Mouse (Mus musculus) kidney, embryonic 15.5 days (tissue): ENCODE results near the gene Rbfox1. TPM values are rescaled to one million over a fixed set of nuclear protein-coding genes. Genes with fewer than 3 reads are reported as not detected.

Experiments used
- ATAC-seq: fragments of 200-750 bp; cut with Nextera tagmentation; replicated peaks from 2 replicates; pipeline ENCODE4 v1.8.0; 2017; ENCODE audit warnings: moderate TSS enrichment; ENCODE audit not compliant: low FRiP score
- H3K27ac ChIP-seq: fragments of 300-500 bp; sonication (generic); 2 replicates; pipeline ENCODE4 v1.5.1; 2015; ENCODE audit warnings: mild to moderate bottlenecking, inconsistent platforms
- H3K27me3 ChIP-seq: fragments of 300-500 bp; sonication (generic); 2 replicates; pipeline ENCODE4 v1.6.1; 2015; ENCODE audit warnings: inconsistent platforms
- H3K36me3 ChIP-seq: fragments of 300-500 bp; sonication (generic); 2 replicates; pipeline ENCODE4 v1.6.1; 2015; ENCODE audit warnings: inconsistent platforms
- H3K4me1 ChIP-seq: fragments of 300-500 bp; sonication (generic); 2 replicates; pipeline ENCODE4 v1.6.1; 2015; ENCODE audit warnings: inconsistent platforms
- H3K4me2 ChIP-seq: fragments of 300-500 bp; sonication (generic); 2 replicates; pipeline ENCODE4 v1.6.1; 2015; ENCODE audit warnings: moderate library complexity, mild to moderate bottlenecking, inconsistent platforms
- H3K4me3 ChIP-seq: fragments of 300-500 bp; sonication (generic); replicated peaks from 2 replicates; pipeline ENCODE4 v1.5.1; 2015; ENCODE audit warnings: mild to moderate bottlenecking, inconsistent platforms
- H3K9ac ChIP-seq: fragments of 300-500 bp; sonication (generic); 2 replicates; pipeline ENCODE4 v1.6.1; 2015; ENCODE audit warnings: mild to moderate bottlenecking, inconsistent platforms
- H3K9me3 ChIP-seq: fragments of 300-500 bp; sonication (generic); replicated peaks from 2 replicates; pipeline ENCODE4 v1.6.1; 2016; ENCODE audit warnings: inconsistent platforms
- WGBS: fragments of 180-500 bp; shearing (Covaris S2); methylation state at CpG from one replicate; pipeline ENCODE4 v1.1.7; 2015; ENCODE audit warnings: mixed read lengths; 5-methylcytosine and 5-hydroxymethylcytosine counted together
- polyA plus RNA-seq: library from polyadenylated mRNA; unstranded; fragments of >200 nt; fragmentation: Nextera tagmentation; extraction: Ambion mirVana; gene quantifications from 2 replicates; pipeline ENCODE4 v1.2.1, GENCODE M21; 2015

The Rbfox1 gene
- polyA plus RNA-seq, 1 experiment from 2014 or later = 6.7 TPM

DNA sequence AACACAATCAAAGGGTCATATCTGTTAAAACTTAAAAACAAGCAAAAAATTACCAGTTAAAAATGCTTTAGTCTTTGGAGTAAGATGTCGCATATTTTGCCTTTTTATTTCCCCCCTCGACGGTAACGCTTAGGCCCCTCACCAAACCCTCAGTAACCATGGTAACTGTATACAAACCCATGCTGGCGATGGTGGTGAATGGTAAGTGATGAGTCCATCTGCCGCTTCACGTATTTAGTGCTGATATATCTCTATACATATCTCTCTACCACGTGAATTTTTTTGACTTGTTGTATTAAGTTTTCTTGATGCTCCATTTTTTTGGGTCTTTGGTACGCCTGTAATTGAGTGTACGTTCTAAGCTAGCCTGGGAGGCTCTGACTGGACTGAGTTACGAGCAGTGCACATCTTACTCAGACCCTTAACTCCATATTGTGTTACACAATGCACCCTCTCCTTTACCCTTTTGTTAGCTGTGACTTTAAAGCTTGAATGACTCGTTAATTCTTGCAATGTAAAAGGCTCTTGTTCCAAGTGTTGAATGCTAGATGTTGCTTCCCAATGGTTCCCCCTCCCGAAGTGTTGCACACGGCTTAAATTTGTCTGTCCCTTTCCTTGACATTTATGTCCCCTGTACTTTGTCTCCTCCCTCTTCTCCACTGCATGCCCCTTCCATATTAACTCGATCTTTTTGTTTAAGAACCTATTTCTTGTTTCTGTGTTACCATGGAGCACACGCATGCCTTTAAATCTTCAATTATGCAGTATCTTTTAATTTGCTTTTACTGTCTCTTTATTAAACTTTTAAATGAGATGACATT is 1408.0 kb downstream of the Rbfox1 start:
- Histone ChIP-seq H3K27ac (no peak overlapping the region), H3K4me3 (no peak overlapping the region), H3K9me3 (no peaks in the 10 kb centered on the region), H3K27me3 (no peaks in the 10 kb centered on the region), H3K4me1 (no peaks in the 10 kb centered on the region), H3K4me2 (no peak overlapping the region), H3K9ac (no peak overlapping the region), H3K36me3 (no peaks in the 10 kb centered on the region)
- ATAC-seq = no peak
- 75% methylated on average over 16 of the region's 16 CpGs for WGBS

DNA sequence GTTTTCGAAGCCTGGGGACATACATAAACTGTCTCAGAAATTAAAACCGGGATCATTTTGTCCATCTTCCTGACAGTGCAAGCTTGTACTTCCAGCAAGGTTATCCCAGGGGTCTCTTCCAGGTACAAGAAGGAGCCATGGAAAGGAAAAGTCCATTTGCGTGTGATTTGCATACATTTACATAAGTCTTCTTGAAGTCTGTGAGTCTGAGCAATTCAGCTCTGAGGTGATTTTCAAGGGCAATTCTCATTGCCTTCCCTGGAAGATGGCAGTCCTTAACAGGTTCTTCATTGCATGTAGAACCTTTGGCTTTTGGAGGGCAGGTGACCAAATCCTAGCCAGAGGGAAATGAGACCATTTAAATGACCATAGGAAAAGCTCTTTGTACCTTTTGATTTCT is 1417.3 kb downstream of the Rbfox1 start:
- H3K36me3 ChIP-seq = no peaks in the 10 kb centered on the region
- H3K9ac ChIP-seq = no peak overlapping the region
- H3K4me1 ChIP-seq = no peaks in the 10 kb centered on the region
- no peaks in the 10 kb centered on the region for H3K27me3 ChIP-seq
- H3K4me3 ChIP-seq = no peak overlapping the region
- no peak overlapping the region for H3K4me2 ChIP-seq
- no peak for ATAC-seq
- H3K9me3 ChIP-seq = no peaks in the 10 kb centered on the region
- H3K27ac ChIP-seq = no peak overlapping the region
- 69% methylated on average over 3 of the region's 3 CpGs for WGBS

DNA sequence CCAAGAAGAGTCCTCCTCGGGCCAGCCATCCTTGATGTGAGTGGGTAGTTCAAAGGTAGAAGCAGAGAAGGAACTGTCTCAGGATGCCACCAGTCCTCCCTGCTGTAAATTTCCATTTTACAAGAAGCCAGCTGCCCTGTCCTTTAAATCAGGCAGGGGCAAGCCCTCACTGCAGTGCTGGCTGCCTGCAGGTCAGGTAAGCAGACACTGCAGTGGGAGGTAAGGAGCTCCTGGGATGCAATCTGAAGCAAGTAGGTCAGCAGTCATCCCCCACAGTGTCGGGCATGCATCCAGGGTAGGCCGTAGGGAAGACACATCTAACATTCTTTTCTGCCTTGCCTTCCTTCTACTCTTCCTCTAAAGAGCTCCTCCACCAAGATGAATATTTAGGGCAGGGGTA is 1444.0 kb downstream of the Rbfox1 start:
- no peak overlapping the region for H3K4me3 ChIP-seq
- 38% methylated on average over 3 of the region's 3 CpGs for WGBS
- H3K9me3 ChIP-seq = no peaks in the 10 kb centered on the region
- H3K27me3 ChIP-seq = no peaks in the 10 kb centered on the region
- H3K9ac ChIP-seq = no peak overlapping the region
- H3K4me2 ChIP-seq = no peak overlapping the region
- H3K36me3 ChIP-seq = no peaks in the 10 kb centered on the region
- H3K27ac ChIP-seq = no peak overlapping the region
- no peaks in the 10 kb centered on the region for H3K4me1 ChIP-seq
- 0 out of 2 replicates have a peak, but pooled peaks have one; percentile 58 for ATAC-seq

DNA sequence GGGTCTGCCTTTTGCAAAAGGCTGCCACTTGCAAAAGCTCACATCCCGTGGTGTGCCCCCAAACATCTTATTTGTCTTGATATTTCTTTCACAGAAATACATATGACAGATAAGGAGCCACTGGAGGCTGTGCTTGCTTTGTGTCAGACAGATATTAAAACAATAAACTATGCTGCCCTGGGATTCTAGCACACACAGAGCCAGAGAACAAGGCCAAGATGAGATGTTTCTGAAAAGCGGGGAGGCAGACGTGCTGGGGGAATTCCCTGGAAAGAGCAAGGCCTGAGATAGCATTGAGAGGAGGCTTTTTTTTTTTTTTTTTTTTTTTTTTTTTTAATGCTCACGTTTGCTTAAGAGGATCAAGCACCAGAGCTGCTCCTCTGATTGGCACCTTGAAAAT is 1456.0 kb downstream of the Rbfox1 start:
- no peak overlapping the region for H3K9ac ChIP-seq
- no peaks in the 10 kb centered on the region for H3K4me1 ChIP-seq
- ATAC-seq = no peak
- H3K4me2 ChIP-seq = no peak overlapping the region
- H3K27ac ChIP-seq = no peak overlapping the region
- 53% methylated on average over 4 of the region's 4 CpGs for whole genome bisulfite sequencing
- no peaks in the 10 kb centered on the region for H3K9me3 ChIP-seq
- no peak overlapping the region for H3K4me3 ChIP-seq
- no peaks in the 10 kb centered on the region for H3K27me3 ChIP-seq
- H3K36me3 ChIP-seq = no peaks in the 10 kb centered on the region

DNA sequence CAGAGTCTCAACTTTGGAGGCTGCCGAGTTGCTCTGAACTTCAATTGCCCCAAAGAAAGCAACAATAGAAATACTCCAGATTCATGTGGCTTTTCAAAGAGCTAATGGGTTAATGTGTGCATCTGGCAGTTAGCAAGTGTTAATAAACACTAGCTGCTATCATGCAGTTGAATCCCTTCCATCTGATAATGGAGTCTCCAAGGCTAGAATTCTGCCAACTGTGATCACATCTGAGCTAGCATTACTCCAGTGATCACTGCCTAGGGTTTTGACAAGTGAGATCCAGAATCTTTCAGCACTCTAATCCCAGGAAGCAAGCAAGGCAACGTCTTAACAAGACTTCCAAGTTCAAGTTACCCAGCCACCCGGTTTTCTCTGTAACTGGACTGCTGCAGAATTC is 1460.1 kb downstream of the Rbfox1 start:
- WGBS = 66% methylated on average over 3 of the region's 3 CpGs
- no peak overlapping the region for H3K9ac ChIP-seq
- H3K4me3 ChIP-seq = no peak overlapping the region
- H3K4me1 ChIP-seq = no peaks in the 10 kb centered on the region
- no peak overlapping the region for H3K27ac ChIP-seq
- no peaks in the 10 kb centered on the region for H3K9me3 ChIP-seq
- ATAC-seq = no peak
- no peaks in the 10 kb centered on the region for H3K36me3 ChIP-seq
- no peak overlapping the region for H3K4me2 ChIP-seq
- H3K27me3 ChIP-seq = no peaks in the 10 kb centered on the region

DNA sequence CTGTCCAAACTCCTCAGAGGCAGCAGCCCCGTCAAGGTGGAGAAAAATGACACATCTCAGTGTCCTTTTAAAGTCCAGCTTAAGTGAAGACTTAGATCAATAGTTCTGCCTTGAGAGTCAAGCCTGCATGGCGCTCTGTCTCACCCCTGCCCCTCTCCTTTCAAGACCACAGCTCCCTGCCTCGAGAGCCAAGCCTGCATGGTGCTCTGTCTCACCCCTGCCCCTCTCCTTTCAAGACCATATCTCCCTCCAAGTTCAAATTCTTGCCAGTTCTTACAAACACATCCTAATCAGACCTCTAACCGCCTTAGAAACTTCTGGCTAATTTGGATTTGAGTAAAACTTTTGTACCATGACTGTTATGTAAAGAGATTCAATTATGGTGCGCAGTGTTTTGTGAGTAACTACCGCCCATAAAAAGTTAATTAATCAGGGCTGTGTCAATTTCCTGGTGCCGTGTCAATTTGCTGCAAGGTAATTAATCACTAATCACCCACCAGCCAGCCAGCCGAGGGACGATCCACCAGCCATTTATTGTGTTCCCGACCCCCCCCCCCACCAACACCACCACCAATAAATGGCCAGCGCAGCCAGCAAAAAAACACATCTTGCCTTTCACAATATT is 1461.0 kb downstream of the Rbfox1 start:
- H3K9me3 ChIP-seq = no peaks in the 10 kb centered on the region
- H3K4me3 ChIP-seq = no peak overlapping the region
- ATAC-seq = no peak
- WGBS = 31% methylated on average over 11 of the region's 11 CpGs
- no peak overlapping the region for H3K9ac ChIP-seq
- H3K27me3 ChIP-seq = no peaks in the 10 kb centered on the region
- no peaks in the 10 kb centered on the region for H3K4me1 ChIP-seq
- no peaks in the 10 kb centered on the region for H3K36me3 ChIP-seq
- H3K4me2 ChIP-seq = no peak overlapping the region
- H3K27ac ChIP-seq = no peak overlapping the region

DNA sequence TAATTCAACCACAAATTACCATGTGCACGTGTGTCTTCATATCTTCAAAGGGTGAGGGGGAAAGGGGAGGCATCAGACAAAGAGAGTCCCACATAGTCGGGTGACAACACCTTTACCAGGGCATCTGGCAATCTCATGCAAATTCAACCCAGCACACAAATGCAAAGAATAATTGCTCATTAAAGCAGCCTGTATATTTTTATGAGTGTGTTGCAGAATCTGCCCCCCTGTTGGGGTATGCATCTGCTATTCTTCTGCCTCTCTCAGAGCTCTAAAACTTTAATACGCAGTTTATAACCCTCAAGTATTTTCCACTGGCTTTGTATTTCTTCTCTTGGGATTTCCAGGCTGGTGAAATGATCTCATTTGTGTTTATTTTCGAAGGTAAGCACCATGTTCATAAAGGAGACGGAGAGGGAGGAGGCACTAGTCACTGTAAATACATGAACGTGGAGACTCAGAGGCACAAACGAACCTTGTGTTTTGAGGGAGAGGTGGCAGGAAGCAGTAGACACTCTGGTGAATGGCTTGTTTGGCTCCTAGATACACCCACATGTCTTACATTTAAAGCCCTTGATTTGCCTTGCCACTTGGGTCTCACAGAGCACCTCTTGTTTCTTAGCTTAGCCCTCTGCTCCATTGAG is 1462.5 kb downstream of the Rbfox1 start:
- Histone ChIP-seq H3K9me3 (no peaks in the 10 kb centered on the region), H3K4me2 (no peak overlapping the region), H3K27ac (no peak overlapping the region), H3K27me3 (no peaks in the 10 kb centered on the region), H3K4me1 (peaks cover under 1% of the 10 kb centered on the region; the same call in 1 of the 2 replicates), H3K9ac (no peak overlapping the region), H3K4me3 (no peak overlapping the region), H3K36me3 (no peaks in the 10 kb centered on the region)
- WGBS = 71% methylated on average over 7 of the region's 7 CpGs
- ATAC-seq = no peak

DNA sequence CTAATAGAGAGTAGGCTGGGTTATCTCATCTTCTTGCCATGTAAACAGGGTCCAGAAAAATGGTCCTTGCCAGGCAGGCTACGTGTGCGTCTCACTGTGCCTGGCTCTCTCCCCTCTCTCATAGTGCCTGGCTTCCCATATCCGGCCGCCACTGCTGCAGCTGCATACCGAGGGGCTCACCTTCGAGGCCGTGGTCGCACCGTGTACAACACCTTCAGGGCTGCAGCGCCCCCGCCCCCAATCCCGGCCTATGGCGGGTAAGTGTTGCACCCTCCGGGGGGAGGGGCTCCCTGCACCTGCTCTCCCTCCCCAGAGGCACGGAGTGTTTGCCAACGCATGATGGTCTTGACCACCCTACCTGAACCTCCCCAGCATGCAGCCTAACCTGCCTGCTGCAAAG is 1467.7 kb downstream of the Rbfox1 start:
- Histone ChIP-seq H3K4me2 (0 out of 2 replicates have a peak overlapping the region, but pooled peaks have one; percentile 17), H3K4me1 (peaks cover 4% of the 10 kb centered on the region; the same call in 1 of the 2 replicates), H3K4me3 (no peak overlapping the region), H3K27me3 (no peaks in the 10 kb centered on the region), H3K27ac (no peak overlapping the region), H3K9me3 (no peaks in the 10 kb centered on the region), H3K36me3 (no peaks in the 10 kb centered on the region), H3K9ac (no peak overlapping the region)
- 55% methylated on average over 16 of the region's 16 CpGs for WGBS
- ATAC-seq = 0 out of 2 replicates have a peak, but pooled peaks have one; percentile 15

DNA sequence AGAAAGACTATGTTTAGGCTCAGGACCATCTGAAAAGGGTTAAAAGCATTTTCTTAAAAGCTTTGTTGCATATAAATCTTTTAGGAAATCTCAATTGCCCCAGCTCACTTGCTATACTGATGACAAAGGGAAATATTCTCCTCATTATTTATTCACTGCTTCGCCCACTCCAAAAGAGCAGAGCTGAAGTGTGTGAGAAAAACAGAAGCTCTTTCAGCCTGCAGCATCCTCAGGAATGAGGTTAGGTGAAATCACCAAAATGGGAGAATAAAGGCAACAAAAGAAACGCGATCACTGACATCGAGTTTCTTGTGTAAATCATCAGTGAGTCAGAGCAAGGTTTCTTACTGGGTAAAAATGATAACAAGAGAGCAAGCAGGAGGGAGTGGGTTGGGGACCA is 1469.0 kb downstream of the Rbfox1 start:
- H3K4me1 ChIP-seq = peaks cover 4% of the 10 kb centered on the region; the same call in 1 of the 2 replicates
- H3K36me3 ChIP-seq = no peaks in the 10 kb centered on the region
- no peaks in the 10 kb centered on the region for H3K9me3 ChIP-seq
- WGBS = 58% methylated on average over 4 of the region's 4 CpGs
- no peak overlapping the region for H3K27ac ChIP-seq
- no peak overlapping the region for H3K4me3 ChIP-seq
- no peaks in the 10 kb centered on the region for H3K27me3 ChIP-seq
- H3K9ac ChIP-seq = no peak overlapping the region
- ATAC-seq = no peak
- H3K4me2 ChIP-seq = no peak overlapping the region

DNA sequence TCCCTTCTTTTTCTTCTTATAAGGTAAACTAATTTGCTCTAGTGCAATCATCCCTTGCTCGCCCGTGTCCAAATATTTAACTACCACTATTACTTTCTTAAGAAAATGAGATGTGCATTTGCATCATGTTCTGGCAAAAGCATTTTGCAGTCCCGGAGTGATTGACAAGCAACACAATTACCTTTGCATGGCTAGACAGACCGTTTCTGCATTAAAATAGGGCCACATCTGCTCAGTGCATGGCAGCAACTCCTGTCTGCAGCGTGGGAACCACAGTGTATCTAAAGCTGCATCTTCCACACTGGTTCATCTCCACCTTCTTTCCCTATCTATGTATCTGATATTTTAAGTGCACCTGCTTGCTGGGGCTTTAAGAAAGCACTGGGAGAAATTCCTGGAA is 1473.9 kb downstream of the Rbfox1 start:
- Histone ChIP-seq H3K36me3 (no peaks in the 10 kb centered on the region), H3K27ac (no peak overlapping the region), H3K4me3 (no peak overlapping the region), H3K4me1 (no peaks in the 10 kb centered on the region), H3K9me3 (no peaks in the 10 kb centered on the region), H3K27me3 (no peaks in the 10 kb centered on the region), H3K4me2 (no peak overlapping the region), H3K9ac (no peak overlapping the region)
- ATAC-seq = no peak
- WGBS = 88% methylated on average over 5 of the region's 5 CpGs

DNA sequence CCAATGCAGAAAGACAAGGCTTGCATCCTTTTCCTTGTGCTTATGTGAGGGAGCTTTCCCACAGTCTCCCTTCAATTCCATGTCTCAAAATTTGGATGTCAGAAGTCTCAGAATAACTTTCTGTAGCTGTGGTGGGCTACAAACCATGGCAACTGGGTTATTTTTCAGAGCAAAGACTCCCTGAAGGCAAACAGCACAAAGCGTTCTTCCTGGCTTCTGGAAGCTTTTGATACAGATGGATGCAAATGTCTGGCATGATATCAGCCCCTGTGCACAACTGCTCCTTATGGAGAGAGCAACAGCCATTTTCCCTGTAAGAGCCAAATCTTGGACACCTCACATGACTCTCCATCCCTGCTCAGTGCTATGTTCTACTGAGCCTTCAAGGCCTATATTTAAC is 1475.6 kb downstream of the Rbfox1 start:
- Histone ChIP-seq H3K36me3 (no peaks in the 10 kb centered on the region), H3K4me2 (no peak overlapping the region), H3K27me3 (no peaks in the 10 kb centered on the region), H3K4me1 (no peaks in the 10 kb centered on the region), H3K9me3 (no peaks in the 10 kb centered on the region), H3K27ac (no peak overlapping the region), H3K9ac (no peak overlapping the region), H3K4me3 (no peak overlapping the region)
- 86% methylated on average over 1 of the region's 1 CpGs for WGBS
- no peak for ATAC-seq

DNA sequence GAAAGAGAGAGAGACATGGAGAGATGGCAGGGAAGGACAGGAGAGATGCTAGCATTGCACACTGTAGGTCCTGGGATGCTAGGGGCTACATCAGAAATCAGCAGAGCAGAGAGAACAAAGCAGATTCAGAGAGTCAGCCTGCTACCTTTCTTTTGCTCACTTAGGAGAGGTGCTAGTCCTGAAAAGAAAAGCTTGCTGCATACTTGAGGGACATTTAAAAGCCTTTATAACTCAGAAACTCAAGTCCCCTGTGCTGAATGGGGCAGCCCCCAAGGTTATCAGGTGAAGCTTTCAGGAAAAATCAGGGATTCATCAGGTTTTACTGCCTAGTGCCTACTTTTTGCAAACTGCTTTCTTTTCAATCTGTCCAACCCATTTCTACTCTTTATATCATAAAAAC is 1480.7 kb downstream of the Rbfox1 start:
- no peaks in the 10 kb centered on the region for H3K4me1 ChIP-seq
- H3K9me3 ChIP-seq = no peaks in the 10 kb centered on the region
- H3K27ac ChIP-seq = no peak overlapping the region
- no peaks in the 10 kb centered on the region for H3K27me3 ChIP-seq
- H3K4me3 ChIP-seq = no peak overlapping the region
- no peak overlapping the region for H3K4me2 ChIP-seq
- H3K9ac ChIP-seq = no peak overlapping the region
- H3K36me3 ChIP-seq = no peaks in the 10 kb centered on the region
- no peak for ATAC-seq
